Mouse (Mus musculus) myocyte (in vitro differentiated cells): Measurements from ENCODE around the gene Bcas3. TPM values are rescaled to one million over a fixed set of nuclear protein-coding genes. Genes with fewer than 3 reads are reported as not detected.

ENCODE experiments used
- H3K27me3 ChIP-seq: one replicate; pipeline ENCODE4 v1.6.1; 2011; ENCODE audit not compliant: control insufficient read depth, insufficient read depth, insufficient read length
- H3K36me3 ChIP-seq: one replicate; pipeline ENCODE4 v1.6.1; 2011; ENCODE audit not compliant: control insufficient read depth, insufficient read depth
- H3K4me2 ChIP-seq: one replicate; pipeline ENCODE4 v1.6.1; 2011; ENCODE audit warnings: low read depth, control low read depth
- H3K4me3 ChIP-seq: one replicate; pipeline ENCODE4 v1.5.1; 2011; ENCODE audit warnings: mild to moderate bottlenecking, control low read depth, moderate library complexity
- H3K79me2 ChIP-seq: one replicate; pipeline ENCODE4 v1.6.1; 2011; ENCODE audit not compliant: control insufficient read depth, insufficient read depth
- H3ac ChIP-seq: one replicate; pipeline ENCODE4 v1.6.1; 2011; ENCODE audit not compliant: control insufficient read depth, insufficient read length
- CEBPB ChIP-seq: IDR thresholded peaks from 2 replicates; pipeline ENCODE4 v1.6.1; 2011; ENCODE audit warnings: mild to moderate bottlenecking, moderate library complexity; ENCODE audit not compliant: poor library complexity, insufficient read depth, severe bottlenecking
- E2F4 ChIP-seq: IDR thresholded peaks from one replicate; pipeline ENCODE4 v1.6.1; 2011; ENCODE audit warnings: mild to moderate bottlenecking, control low read depth, moderate library complexity; ENCODE audit not compliant: insufficient read depth
- MAX ChIP-seq: IDR thresholded peaks from one replicate; pipeline ENCODE4 v1.6.1; 2011; ENCODE audit warnings: low read depth, mild to moderate bottlenecking, control low read depth
- MYOD1 ChIP-seq, 3 experiments: IDR thresholded peaks; one replicate each; pipeline ENCODE4 v1.6.1; 2011; ENCODE audit warnings: control low read depth in 2 of 3, low read depth in 2 of 3, mild to moderate bottlenecking in 2 of 3, moderate library complexity in 1 of 3; ENCODE audit not compliant: insufficient read length in 2 of 3, control insufficient read depth in 1 of 3
- MYOG ChIP-seq, 3 experiments: IDR thresholded peaks; one replicate each; pipeline ENCODE4 v1.6.1; 2011; ENCODE audit warnings: control low read depth in 2 of 3, low read depth in 2 of 3, mild to moderate bottlenecking in 2 of 3; ENCODE audit not compliant: insufficient read length in 2 of 3, control insufficient read depth in 1 of 3, insufficient read depth in 1 of 3
- POLR2A ChIP-seq: IDR thresholded peaks from one replicate; pipeline ENCODE4 v1.6.1; 2011; ENCODE audit warnings: low read depth, mild to moderate bottlenecking, control low read depth, moderate library complexity; ENCODE audit not compliant: insufficient read length
- POLR2AphosphoS2 ChIP-seq: IDR thresholded peaks from one replicate; pipeline ENCODE4 v1.6.1; 2011; ENCODE audit warnings: low read depth, control low read depth; ENCODE audit not compliant: insufficient read length
- REST ChIP-seq: IDR thresholded peaks from one replicate; pipeline ENCODE4 v1.6.1; 2011; ENCODE audit warnings: mild to moderate bottlenecking, control low read depth, moderate library complexity; ENCODE audit not compliant: insufficient read depth, insufficient read length
- SRF ChIP-seq: IDR thresholded peaks from one replicate; pipeline ENCODE4 v1.6.1; 2011; ENCODE audit warnings: low read depth; ENCODE audit not compliant: control insufficient read depth, insufficient read length
- TCF12 ChIP-seq: IDR thresholded peaks from one replicate; pipeline ENCODE4 v1.6.1; 2011; ENCODE audit warnings: mild to moderate bottlenecking, control low read depth; ENCODE audit not compliant: poor library complexity, insufficient read depth, severe bottlenecking
- TCF3 ChIP-seq: IDR thresholded peaks from one replicate; pipeline ENCODE4 v1.6.1; 2011; ENCODE audit warnings: low read depth, control low read depth; ENCODE audit not compliant: insufficient read length
- USF1 ChIP-seq: IDR thresholded peaks from one replicate; pipeline ENCODE4 v1.6.1; 2011; ENCODE audit warnings: low read depth, mild to moderate bottlenecking, control low read depth, moderate library complexity
- polyA plus RNA-seq: library from polyadenylated mRNA; unstranded; fragments of >200 nt; fragmentation: generic; extraction: Trizol; gene quantifications from one replicate; pipeline ENCODE4 v1.2.1, GENCODE M21; 2012; ENCODE audit warnings: missing spikeins

Gene Bcas3
- polyA plus RNA-seq, 1 experiment = 30.1 TPM

DNA sequence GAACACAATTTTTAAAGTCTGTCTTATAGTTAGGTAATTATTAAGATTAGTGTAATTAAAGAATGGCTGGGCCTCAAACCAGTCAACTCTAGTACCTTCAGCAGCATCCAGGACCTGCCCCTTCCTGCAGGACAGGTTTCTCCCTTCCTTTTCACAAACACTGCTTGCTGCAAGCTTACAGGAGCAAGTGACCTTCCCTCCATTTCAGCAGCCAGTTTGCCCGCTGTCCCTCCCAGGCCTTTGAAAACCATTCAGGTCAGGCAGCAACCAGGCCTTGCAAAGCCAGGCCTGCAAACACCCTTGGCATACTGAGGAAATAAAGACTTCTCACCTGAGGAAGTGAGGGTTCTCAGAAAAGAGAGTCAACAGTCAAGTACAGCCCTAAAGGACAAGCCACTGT is 438.2 kb downstream of the Bcas3 start:
- no peak overlapping the region for H3K4me3 ChIP-seq
- H3K36me3 ChIP-seq = no peaks in the 10 kb centered on the region
- H3ac ChIP-seq = no peak overlapping the region
- no peak for TF ChIP-seq TCF12
- no peak for TF ChIP-seq REST
- no peak for TF ChIP-seq POLR2A
- no peak for TF ChIP-seq MYOD1 (IDR thresholded peaks at IDR 0.05; ENCODE audit: control insufficient read depth in 1 of 3, insufficient read length in 2 of 3, low read depth in 2 of 3)
- TF ChIP-seq TCF3 = no peak
- TF ChIP-seq POLR2AphosphoS2 = no peak
- no peak for TF ChIP-seq SRF
- TF ChIP-seq MYOG (IDR thresholded peaks at IDR 0.05; ENCODE audit: control insufficient read depth in 1 of 3, insufficient read depth in 1 of 3, insufficient read length in 2 of 3, low read depth in 2 of 3) = no peak
- TF ChIP-seq MAX = no peak
- TF ChIP-seq USF1 = no peak
- TF ChIP-seq E2F4 = no peak
- TF ChIP-seq CEBPB = no peak
- no peaks in the 10 kb centered on the region for H3K79me2 ChIP-seq
- H3K4me2 ChIP-seq = no peak overlapping the region
- H3K27me3 ChIP-seq = peaks cover 3% of the 10 kb centered on the region

DNA sequence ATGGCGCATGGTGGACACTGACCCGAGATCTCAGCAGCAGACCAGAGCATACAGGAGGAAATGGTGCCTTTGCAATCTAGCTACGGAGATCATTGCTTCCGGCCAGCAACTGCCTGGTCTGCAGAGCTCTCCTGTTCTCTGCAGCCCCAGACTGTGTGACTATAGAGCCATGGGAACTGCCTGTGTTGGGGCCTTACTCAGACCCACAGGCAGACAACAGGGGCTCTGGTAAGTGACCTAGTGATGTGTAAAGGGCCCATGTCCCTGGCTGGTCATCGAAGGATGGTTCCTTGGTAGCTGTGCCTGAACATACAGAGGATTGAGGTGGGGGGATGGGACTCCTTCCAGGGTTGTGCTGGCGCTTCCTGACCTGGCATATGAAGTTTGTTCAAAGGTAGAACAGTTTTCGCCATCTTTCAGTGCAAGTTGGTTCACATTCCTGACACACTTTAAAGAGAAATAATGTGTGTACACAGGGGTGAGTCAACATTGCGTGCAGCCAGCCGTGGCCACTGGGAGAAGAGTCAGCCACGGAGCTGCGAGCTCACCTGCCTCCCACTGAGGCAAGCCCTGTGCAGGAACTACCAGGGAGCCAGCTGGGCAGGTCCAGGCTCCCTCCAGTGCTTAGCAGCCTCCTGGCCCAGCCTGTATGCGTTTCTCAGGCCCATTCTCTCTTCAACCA is 439.7 kb downstream of the Bcas3 start:
- Histone ChIP-seq H3K36me3 (no peaks in the 10 kb centered on the region), H3K4me2 (no peak overlapping the region), H3K4me3 (no peak overlapping the region), H3K79me2 (no peaks in the 10 kb centered on the region), H3ac (no peak overlapping the region), H3K27me3 (peaks cover 5% of the 10 kb centered on the region)
- TF ChIP-seq E2F4 (no peak), TCF3 (no peak), MAX (no peak), TCF12 (no peak), MYOG (IDR thresholded peaks at IDR 0.05; ENCODE audit: control insufficient read depth in 1 of 3, insufficient read depth in 1 of 3, insufficient read length in 2 of 3, low read depth in 2 of 3) (no peak), USF1 (no peak), REST (no peak), POLR2AphosphoS2 (no peak)

DNA sequence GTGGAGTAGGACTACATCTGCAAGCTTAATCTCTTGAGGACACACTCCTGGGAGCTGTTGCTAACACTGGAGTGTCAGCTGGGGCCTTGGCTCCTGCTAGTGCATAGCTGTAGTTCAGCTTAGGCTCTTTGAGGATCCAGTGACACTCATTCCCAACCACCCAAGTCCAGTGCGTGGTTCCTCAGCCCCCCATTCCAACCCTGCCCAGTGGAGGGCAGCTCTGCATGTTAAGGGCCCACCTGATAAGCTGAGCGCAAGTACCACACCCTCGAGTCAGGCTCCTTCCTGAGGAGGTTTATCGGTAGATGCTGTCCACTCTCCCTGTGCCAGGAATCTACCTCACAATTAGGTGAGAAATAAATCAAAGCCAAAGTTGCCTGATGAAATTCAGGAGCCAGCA is 446.5 kb downstream of the Bcas3 start:
- Histone ChIP-seq H3K36me3 (no peaks in the 10 kb centered on the region), H3K79me2 (no peaks in the 10 kb centered on the region), H3K4me2 (no peak overlapping the region), H3K27me3 (peaks cover 5% of the 10 kb centered on the region), H3K4me3 (no peak overlapping the region), H3ac (no peak overlapping the region)
- no peak for TF ChIP-seq MAX
- no peak for TF ChIP-seq USF1
- TF ChIP-seq SRF = no peak
- TF ChIP-seq MYOD1 (IDR thresholded peaks at IDR 0.05; ENCODE audit: control insufficient read depth in 1 of 3, insufficient read length in 2 of 3, low read depth in 2 of 3) = no peak
- TF ChIP-seq E2F4 = no peak
- no peak for TF ChIP-seq TCF12
- TF ChIP-seq MYOG (IDR thresholded peaks at IDR 0.05; ENCODE audit: control insufficient read depth in 1 of 3, insufficient read depth in 1 of 3, insufficient read length in 2 of 3, low read depth in 2 of 3) = no peak

DNA sequence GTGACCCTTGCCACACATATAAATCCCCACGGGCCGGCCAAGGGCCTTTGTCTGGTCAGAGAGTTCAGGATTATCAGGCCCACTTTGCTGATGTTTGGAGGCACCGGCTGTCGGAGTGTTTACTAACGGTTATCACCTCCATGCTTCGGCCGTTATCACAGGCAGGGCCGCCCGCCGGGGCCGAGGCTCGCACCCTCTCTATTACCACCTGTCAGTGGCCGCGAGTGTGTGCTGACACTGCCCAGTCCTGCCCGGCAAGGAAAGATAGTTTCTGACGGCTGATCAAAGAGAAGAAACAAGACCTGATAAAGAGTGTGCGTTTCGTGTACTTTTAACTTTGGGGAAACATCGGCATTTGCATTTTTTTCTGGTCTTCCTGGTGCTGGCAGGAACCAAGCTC is 446.9 kb downstream of the Bcas3 start:
- Histone ChIP-seq H3K36me3 (no peaks in the 10 kb centered on the region), H3ac (no peak overlapping the region), H3K4me2 (no peak overlapping the region)

DNA sequence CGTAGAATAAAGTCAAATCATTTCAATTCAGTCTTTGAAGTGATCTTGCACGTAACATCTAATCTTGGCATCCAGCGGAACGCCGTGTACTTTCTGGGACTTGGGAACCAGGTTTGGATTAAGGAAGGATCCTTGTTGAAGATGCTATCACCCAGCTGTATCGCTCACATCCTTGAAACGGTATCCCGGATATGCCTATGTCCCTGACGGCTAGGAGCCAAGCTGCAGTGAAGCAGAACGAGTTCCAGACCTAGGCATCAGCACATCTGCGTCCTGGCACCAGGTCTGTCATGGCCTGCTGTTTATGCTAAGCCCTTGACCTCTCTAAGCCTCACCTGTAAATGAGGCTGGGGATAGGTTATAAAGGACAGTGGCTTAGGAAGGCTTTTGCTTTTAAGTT is 447.4 kb downstream of the Bcas3 start:
- Histone ChIP-seq H3K4me2 (no peak overlapping the region), H3K79me2 (no peaks in the 10 kb centered on the region), H3K4me3 (no peak overlapping the region), H3K27me3 (peaks cover 5% of the 10 kb centered on the region), H3ac (no peak overlapping the region), H3K36me3 (no peaks in the 10 kb centered on the region)
- no peak for TF ChIP-seq TCF12
- no peak for TF ChIP-seq CEBPB
- no peak for TF ChIP-seq MYOD1 (IDR thresholded peaks at IDR 0.05; ENCODE audit: control insufficient read depth in 1 of 3, insufficient read length in 2 of 3, low read depth in 2 of 3)
- TF ChIP-seq MYOG (IDR thresholded peaks at IDR 0.05; ENCODE audit: control insufficient read depth in 1 of 3, insufficient read depth in 1 of 3, insufficient read length in 2 of 3, low read depth in 2 of 3) = no peak
- no peak for TF ChIP-seq POLR2A
- TF ChIP-seq USF1 = no peak
- no peak for TF ChIP-seq TCF3
- no peak for TF ChIP-seq E2F4
- TF ChIP-seq SRF = no peak
- no peak for TF ChIP-seq POLR2AphosphoS2
- TF ChIP-seq MAX = no peak
- no peak for TF ChIP-seq REST

More for the DNA sequence above, 446.9 kb downstream of the Bcas3 start:
- Histone ChIP-seq H3K79me2 (no peaks in the 10 kb centered on the region), H3K27me3 (peaks cover 5% of the 10 kb centered on the region), H3K4me3 (no peak overlapping the region)
- TF ChIP-seq MAX = no peak
- no peak for TF ChIP-seq SRF
- no peak for TF ChIP-seq CEBPB
- TF ChIP-seq E2F4 = no peak
- TF ChIP-seq MYOD1 (IDR thresholded peaks at IDR 0.05; ENCODE audit: control insufficient read depth in 1 of 3, insufficient read length in 2 of 3, low read depth in 2 of 3) = no peak
- TF ChIP-seq POLR2A = no peak
- TF ChIP-seq TCF3 = no peak
- TF ChIP-seq REST = no peak
- no peak for TF ChIP-seq TCF12
- TF ChIP-seq MYOG (IDR thresholded peaks at IDR 0.05; ENCODE audit: control insufficient read depth in 1 of 3, insufficient read depth in 1 of 3, insufficient read length in 2 of 3, low read depth in 2 of 3) = no peak
